Mouse (Mus musculus): ENCODE data around the gene Kdm4a. TPM values are rescaled to one million over a fixed set of nuclear protein-coding genes. Genes with fewer than 3 reads are reported as not detected.
A peak's percentile ranks its signal among the peaks of the same experiment; 100 is the strongest.

The Kdm4a gene
- polyA plus RNA-seq, 1 experiment from 2014 or later = 32.9 TPM

GRCm38 (mm10) chr4:118198606-118199005, 18.8 kb upstream of the Kdm4a start:
- no peaks in the 10 kb centered on the region for H3K9me3 ChIP-seq
- no peaks in the 10 kb centered on the region for H3K27me3 ChIP-seq (ENCODE audit: poor library complexity, severe bottlenecking)
- no peaks in the 10 kb centered on the region for H3K36me3 ChIP-seq (replicated peaks)
- WGBS = 74% methylated on average over 3 of the region's 3 CpGs
- no peaks in the 10 kb centered on the region for H3K4me1 ChIP-seq
- DNase-seq (ENCODE audit: extremely low spot score, low spot score) = no peak
- H3K27ac ChIP-seq = no peak overlapping the region
- no peak overlapping the region for H3K4me3 ChIP-seq

DNA sequence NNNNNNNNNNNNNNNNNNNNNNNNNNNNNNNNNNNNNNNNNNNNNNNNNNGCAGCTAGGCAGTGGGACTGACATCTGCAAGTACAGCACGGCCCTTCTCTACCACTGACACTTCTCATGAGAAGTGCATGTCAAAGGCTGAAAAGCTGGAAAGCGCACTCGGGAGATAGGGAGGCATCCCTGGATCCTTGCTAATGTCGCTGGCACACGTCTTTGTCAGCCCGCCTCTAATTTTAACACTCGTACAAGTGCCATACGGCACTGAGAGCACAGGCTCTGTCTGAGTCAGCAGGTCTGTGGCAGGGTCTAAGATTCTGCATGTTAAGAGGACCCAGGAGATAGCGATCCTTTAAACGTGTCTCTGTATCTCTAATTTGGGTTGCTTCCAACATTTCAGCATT, 16.3 kb upstream of the Kdm4a start:
- H3K27me3 ChIP-seq (ENCODE audit: poor library complexity, severe bottlenecking) = no peaks in the 10 kb centered on the region
- no peaks in the 10 kb centered on the region for H3K9me3 ChIP-seq
- no peaks in the 10 kb centered on the region for H3K4me1 ChIP-seq
- 92% methylated on average over 10 of the region's 10 CpGs for WGBS
- no peaks in the 10 kb centered on the region for H3K36me3 ChIP-seq (replicated peaks)
- DNase-seq (ENCODE audit: extremely low spot score, low spot score) = no peak
- H3K27ac ChIP-seq = no peak overlapping the region
- no peak overlapping the region for H3K4me3 ChIP-seq

DNA sequence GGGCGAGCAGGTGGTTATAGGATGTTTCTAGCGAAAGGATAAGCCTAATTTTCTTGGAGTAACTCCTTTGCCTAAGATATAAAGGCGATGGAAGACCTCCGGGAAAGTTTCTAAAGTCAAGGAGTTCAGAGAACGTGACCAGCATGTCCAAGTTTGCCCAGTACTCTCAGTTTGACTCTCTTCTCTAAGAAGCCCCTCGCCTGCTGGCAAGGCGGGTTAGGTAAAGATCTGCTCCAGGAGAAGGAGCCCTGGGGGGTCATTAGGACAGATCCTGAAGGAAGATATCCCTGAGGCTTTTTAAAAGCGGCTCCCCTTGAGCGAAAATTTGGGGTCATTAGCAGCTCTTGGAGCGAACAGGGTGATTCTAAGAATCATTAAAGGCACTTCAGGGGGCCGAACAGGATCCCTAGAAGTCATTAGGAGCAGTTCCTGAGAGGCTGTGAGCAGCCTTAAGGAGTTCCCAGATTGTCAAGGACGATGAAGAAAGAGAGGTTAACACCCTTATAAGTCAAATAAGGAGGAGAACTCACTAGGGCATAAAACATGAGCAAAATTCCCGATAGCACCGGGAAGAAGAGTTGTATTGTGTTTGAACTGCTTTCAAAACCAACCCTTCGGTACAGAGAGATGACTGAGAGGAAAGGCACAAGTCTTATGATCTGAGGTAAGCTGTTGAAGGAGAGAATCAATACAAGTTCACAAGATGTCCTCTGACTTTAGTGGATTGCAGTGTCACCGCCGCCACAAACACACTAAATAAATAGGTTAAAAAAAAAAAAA, 648 bp upstream of the Kdm4a start:
- peaks cover 19% of the 10 kb centered on the region for H3K4me1 ChIP-seq

DNA sequence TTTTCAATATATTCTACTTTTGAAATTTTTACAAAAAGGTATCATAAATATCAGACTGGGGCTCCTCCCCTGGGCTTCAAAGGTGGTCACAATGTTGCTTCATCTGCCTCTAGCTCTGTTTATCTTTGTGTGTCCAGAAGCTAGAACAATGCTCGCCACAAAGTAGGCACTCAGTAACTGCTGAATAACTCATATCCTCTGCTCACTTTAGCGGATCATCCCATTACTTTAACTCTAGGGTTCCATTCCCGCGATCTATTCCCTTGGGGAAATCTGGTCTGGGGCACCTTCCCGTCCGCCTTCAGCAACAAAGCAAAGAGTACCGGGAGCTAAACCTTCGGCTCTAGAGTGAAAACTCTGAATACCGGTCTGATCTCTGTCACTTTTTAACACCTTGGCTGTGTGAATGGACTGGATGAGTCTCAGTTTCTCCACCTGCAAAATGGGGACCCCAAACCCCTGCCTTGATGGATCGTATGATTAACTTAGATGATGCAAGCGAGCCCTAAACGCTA, 834 bp downstream of the Kdm4a start:
- Histone ChIP-seq H3K27ac (peak overlapping the region; percentile 95), H3K9me3 (no peaks in the 10 kb centered on the region), H3K4me3 (peak overlapping the region; percentile 71), H3K4me1 (peaks cover 19% of the 10 kb centered on the region), H3K36me3 (replicated peaks) (peaks cover 35% of the 10 kb centered on the region), H3K27me3 (ENCODE audit: poor library complexity, severe bottlenecking) (no peaks in the 10 kb centered on the region)
- DNase-seq (ENCODE audit: extremely low spot score, low spot score) = no peak
- 4% methylated on average over 12 of the region's 12 CpGs for whole genome bisulfite sequencing

More for the DNA sequence above, 648 bp upstream of the Kdm4a start:
- WGBS = 13% methylated on average over 17 of the region's 17 CpGs
- Histone ChIP-seq H3K4me3 (peak overlapping the region; percentile 71), H3K27ac (peak overlapping the region; percentile 95), H3K9me3 (no peaks in the 10 kb centered on the region), H3K27me3 (ENCODE audit: poor library complexity, severe bottlenecking) (no peaks in the 10 kb centered on the region), H3K36me3 (replicated peaks) (peaks cover 20% of the 10 kb centered on the region)
- no peak for DNase-seq (ENCODE audit: extremely low spot score, low spot score)

DNA sequence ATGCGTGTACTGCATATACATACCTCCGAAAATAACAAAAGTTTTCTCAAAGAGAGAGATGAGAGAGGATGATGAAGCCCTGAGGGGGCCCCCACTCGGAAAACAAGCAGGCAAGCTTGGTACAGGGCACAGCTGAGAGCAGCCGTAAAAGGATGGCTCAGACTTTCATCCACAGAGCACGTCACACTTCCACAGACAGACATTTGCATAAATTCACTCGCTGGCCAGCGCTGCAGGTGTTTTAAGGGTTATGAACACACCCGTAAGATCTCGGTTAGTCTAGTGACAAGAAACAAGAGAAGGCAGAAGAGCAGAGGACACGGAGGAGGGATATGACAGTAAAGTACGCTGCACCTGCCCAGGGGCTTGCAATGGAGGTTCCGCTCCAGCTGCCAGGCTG, 7.4 kb downstream of the Kdm4a start:
- Histone ChIP-seq H3K9me3 (no peaks in the 10 kb centered on the region), H3K4me1 (no peaks in the 10 kb centered on the region), H3K27ac (no peak overlapping the region), H3K4me3 (no peak overlapping the region), H3K27me3 (ENCODE audit: poor library complexity, severe bottlenecking) (no peaks in the 10 kb centered on the region), H3K36me3 (replicated peaks) (peaks cover 100% of the 10 kb centered on the region)
- 94% methylated on average over 12 of the region's 12 CpGs for WGBS
- no peak for DNase-seq (ENCODE audit: extremely low spot score, low spot score)

DNA sequence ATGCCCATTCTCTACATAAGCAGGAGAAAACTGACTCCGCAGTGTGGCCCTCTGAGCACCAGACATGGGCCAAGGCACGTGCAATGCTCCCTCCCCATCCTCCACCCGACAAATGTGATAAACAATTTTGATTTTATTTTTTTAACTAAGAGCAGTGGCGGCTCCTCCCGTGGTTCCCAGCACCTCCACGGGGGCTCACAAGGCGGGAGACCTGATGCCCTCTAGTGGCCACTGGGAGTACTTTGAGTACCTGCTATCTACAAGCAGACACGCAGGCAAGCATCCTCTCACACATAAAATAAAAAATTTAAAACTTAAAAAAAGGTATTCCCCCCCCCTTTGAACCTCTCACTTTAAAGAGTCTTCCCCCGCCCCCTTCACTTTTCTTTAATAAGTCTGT, 8.8 kb downstream of the Kdm4a start:
- Histone ChIP-seq H3K9me3 (no peaks in the 10 kb centered on the region), H3K27me3 (ENCODE audit: poor library complexity, severe bottlenecking) (no peaks in the 10 kb centered on the region), H3K27ac (no peak overlapping the region), H3K4me1 (no peaks in the 10 kb centered on the region), H3K36me3 (replicated peaks) (peaks cover 100% of the 10 kb centered on the region), H3K4me3 (no peak overlapping the region)
- peak; percentile 26 for DNase-seq (ENCODE audit: extremely low spot score, low spot score)
- WGBS = 86% methylated on average over 9 of the region's 9 CpGs

- peaks cover 99% of the 10 kb centered on the region for H3K36me3 ChIP-seq (replicated peaks)
- H3K27ac ChIP-seq = no peak overlapping the region
- 97% methylated on average over 12 of the region's 12 CpGs for WGBS
- DNase-seq (ENCODE audit: extremely low spot score, low spot score) = no peak
- no peaks in the 10 kb centered on the region for H3K27me3 ChIP-seq (ENCODE audit: poor library complexity, severe bottlenecking)
- H3K9me3 ChIP-seq = no peaks in the 10 kb centered on the region
- no peaks in the 10 kb centered on the region for H3K4me1 ChIP-seq
- H3K4me3 ChIP-seq = no peak overlapping the region
Observed at GRCm38 (mm10) chr4:118162123-118162522, 17.7 kb downstream of the Kdm4a start.

GRCm38 (mm10) chr4:118157666-118158065, 22.2 kb downstream of the Kdm4a start:
- 94% methylated on average over 3 of the region's 3 CpGs for WGBS
- Histone ChIP-seq H3K27me3 (ENCODE audit: poor library complexity, severe bottlenecking) (no peaks in the 10 kb centered on the region), H3K36me3 (replicated peaks) (peaks cover 99% of the 10 kb centered on the region), H3K4me1 (no peaks in the 10 kb centered on the region), H3K27ac (no peak overlapping the region), H3K4me3 (no peak overlapping the region), H3K9me3 (no peaks in the 10 kb centered on the region)
- no peak for DNase-seq (ENCODE audit: extremely low spot score, low spot score)

DNA sequence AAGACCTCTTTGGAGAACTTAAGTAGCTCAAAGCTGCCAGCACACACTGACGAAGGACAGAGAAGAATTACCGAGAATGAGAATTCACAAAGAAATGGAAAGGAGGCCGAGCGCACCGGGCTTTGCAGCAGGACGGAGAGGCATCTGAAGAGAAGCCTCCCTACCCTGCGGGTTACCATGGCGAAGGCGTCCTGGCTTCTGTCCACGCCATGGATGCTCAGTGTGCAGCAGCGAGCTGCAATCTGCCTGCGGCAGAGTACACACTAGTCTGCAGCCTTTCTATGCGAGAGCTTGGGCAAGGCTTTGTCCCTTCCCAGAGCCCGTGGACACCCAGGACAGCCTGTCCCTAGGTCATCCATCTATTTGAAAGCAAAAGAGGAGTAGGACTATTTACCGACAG, 23.3 kb downstream of the Kdm4a start:
- WGBS = 92% methylated on average over 15 of the region's 15 CpGs
- H3K4me3 ChIP-seq = no peak overlapping the region
- H3K36me3 ChIP-seq (replicated peaks) = peaks cover 99% of the 10 kb centered on the region
- no peak overlapping the region for H3K27ac ChIP-seq
- no peaks in the 10 kb centered on the region for H3K27me3 ChIP-seq (ENCODE audit: poor library complexity, severe bottlenecking)
- no peaks in the 10 kb centered on the region for H3K9me3 ChIP-seq
- no peak for DNase-seq (ENCODE audit: extremely low spot score, low spot score)
- H3K4me1 ChIP-seq = no peaks in the 10 kb centered on the region

GRCm38 (mm10) chr4:118154889-118155288, 25.0 kb downstream of the Kdm4a start:
- peaks cover 99% of the 10 kb centered on the region for H3K36me3 ChIP-seq (replicated peaks)
- no peaks in the 10 kb centered on the region for H3K4me1 ChIP-seq

DNA sequence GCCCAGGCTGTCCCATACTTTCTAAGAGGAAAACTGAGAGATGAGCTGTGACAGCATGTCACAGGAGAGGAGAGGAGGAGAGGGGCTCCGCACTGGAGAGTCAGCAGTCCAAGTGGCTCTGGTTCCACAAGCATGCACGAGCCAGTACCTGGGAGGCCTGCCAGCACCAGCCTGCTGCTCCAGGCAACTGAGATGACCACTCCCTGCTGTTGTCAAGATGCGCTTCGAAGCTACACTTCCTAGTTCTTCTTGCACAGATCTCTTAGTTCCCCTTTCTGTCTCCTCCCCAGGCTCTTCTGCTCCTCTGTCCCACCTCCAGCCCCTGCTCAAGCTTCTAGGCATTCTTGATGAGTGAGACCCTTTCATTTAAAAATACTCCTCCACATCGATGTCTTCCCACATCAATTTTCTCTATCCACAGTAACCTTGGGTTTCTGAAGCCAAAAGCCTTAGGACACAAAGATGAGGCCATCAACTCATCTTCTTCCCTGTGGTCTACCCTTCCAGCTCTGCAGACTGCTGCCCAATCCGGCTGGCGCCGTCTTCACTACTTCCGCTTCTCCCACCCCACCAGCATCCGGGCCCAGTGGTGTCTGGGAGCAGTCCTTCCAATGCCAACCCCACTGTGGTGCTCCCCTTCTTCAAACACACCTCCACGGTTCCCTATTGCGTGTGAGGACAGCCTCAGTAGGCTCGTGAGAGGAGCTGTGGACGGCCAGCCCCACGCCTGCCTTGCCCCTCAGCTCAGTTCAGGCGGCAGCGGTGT, 27.6 kb downstream of the Kdm4a start:
- WGBS = 95% methylated on average over 17 of the region's 17 CpGs
- DNase-seq (ENCODE audit: extremely low spot score, low spot score) = no peak
- Histone ChIP-seq H3K4me3 (no peak overlapping the region), H3K36me3 (replicated peaks) (peaks cover 99% of the 10 kb centered on the region), H3K4me1 (no peaks in the 10 kb centered on the region), H3K9me3 (no peaks in the 10 kb centered on the region), H3K27ac (no peak overlapping the region), H3K27me3 (ENCODE audit: poor library complexity, severe bottlenecking) (no peaks in the 10 kb centered on the region)

More at GRCm38 (mm10) chr4:118154889-118155288, 25.0 kb downstream of the Kdm4a start:
- H3K27me3 ChIP-seq (ENCODE audit: poor library complexity, severe bottlenecking) = no peaks in the 10 kb centered on the region
- no peak overlapping the region for H3K27ac ChIP-seq
- no peak for DNase-seq (ENCODE audit: extremely low spot score, low spot score)
- H3K4me3 ChIP-seq = no peak overlapping the region
- H3K9me3 ChIP-seq = no peaks in the 10 kb centered on the region
- WGBS = 96% methylated on average over 5 of the region's 5 CpGs

- 95% methylated on average over 7 of the region's 7 CpGs for WGBS
Observed at GRCm38 (mm10) chr4:118150804-118151203, 29.0 kb downstream of the Kdm4a start.

More at GRCm38 (mm10) chr4:118150804-118151203, 29.0 kb downstream of the Kdm4a start:
- Histone ChIP-seq H3K9me3 (no peaks in the 10 kb centered on the region), H3K36me3 (replicated peaks) (peaks cover 100% of the 10 kb centered on the region), H3K27ac (no peak overlapping the region), H3K27me3 (ENCODE audit: poor library complexity, severe bottlenecking) (no peaks in the 10 kb centered on the region), H3K4me1 (no peaks in the 10 kb centered on the region), H3K4me3 (no peak overlapping the region)
- DNase-seq (ENCODE audit: extremely low spot score, low spot score) = no peak
